1 mouse cellular context compared by ENCODE assay signal in the genomic region with DNA sequence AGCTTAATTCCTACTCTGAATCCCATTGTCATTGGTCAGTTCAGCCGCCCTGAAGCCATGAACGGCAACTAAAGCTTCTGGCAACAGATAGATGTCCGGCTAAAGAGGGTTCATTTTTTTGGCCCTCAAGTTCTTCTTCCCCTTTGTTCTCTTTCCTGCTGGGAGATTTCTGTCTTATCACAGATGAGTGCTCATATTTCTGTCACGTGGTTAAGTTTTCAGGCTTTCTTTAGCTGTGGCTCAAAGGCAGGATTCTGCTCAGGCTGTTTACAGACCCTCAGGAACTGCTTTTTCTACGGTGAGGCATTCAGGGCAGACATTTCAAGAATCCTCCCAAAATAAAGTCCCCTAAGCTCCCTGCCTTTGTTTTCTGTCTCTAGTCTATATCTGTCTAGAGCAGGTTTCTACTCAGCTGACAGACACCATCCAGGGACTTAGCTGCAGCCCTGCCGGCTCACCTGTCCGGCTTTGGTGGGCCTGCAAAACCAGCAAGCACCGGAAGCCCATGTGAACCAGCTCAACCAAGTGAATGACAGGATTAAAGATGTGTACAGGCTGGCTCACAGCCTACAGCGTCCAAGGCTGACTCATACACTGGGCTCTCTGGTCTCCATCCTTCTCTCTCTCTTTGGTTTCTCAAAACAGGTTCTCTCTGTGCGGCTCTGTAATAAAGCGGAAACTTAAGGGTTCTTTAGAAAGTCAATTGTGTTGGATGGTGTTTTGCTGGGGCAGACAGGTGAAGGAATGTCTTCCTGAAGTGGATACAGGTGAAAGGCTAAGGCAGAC.
TF ChIP-seq lines count a peak whose summit lies in the region.

No protein-coding gene starts in this region.

TF ChIP-seq in C2C12, 6 proteins besides CTCF, POLR2A, EP300 and RAD21:
- no peak for TF ChIP-seq MYOD1 (IDR thresholded peaks at IDR 0.05; ENCODE audit: control insufficient read depth, insufficient read length, low read depth)
- peak; percentile 66 for TF ChIP-seq USF1 (IDR thresholded peaks at IDR 0.05; ENCODE audit: low read depth)
- TF ChIP-seq MAX (IDR thresholded peaks at IDR 0.05) = no peak
- no peak for TF ChIP-seq CEBPB (IDR thresholded peaks at IDR 0.05; ENCODE audit: low read depth)
- no peak for TF ChIP-seq FOSL1 (IDR thresholded peaks at IDR 0.05; ENCODE audit: insufficient read depth, low read length, poor library complexity, severe bottlenecking)
- TF ChIP-seq MYOG (IDR thresholded peaks at IDR 0.05; ENCODE audit: control insufficient read depth, extremely low read depth, insufficient read length) = no peak
TF ChIP-seq in C2C12: peak in this region for 1.
